Mouse (Mus musculus) kidney, adult 8-10 months (tissue): Measurements from ENCODE around the gene Notch2.
A peak's percentile ranks its signal among the peaks of the same experiment; 100 is the strongest.
"Not testable (repeated sequence)": the region's sequence is repeated elsewhere in the genome, so short reads cannot be mapped to it uniquely, and the experiment has no call there.

Experiments
- DNase-seq, 2 experiments: peaks; one replicate each; pipeline ENCODE4 v3.0.0; 2022

Notch2 gene

DNA sequence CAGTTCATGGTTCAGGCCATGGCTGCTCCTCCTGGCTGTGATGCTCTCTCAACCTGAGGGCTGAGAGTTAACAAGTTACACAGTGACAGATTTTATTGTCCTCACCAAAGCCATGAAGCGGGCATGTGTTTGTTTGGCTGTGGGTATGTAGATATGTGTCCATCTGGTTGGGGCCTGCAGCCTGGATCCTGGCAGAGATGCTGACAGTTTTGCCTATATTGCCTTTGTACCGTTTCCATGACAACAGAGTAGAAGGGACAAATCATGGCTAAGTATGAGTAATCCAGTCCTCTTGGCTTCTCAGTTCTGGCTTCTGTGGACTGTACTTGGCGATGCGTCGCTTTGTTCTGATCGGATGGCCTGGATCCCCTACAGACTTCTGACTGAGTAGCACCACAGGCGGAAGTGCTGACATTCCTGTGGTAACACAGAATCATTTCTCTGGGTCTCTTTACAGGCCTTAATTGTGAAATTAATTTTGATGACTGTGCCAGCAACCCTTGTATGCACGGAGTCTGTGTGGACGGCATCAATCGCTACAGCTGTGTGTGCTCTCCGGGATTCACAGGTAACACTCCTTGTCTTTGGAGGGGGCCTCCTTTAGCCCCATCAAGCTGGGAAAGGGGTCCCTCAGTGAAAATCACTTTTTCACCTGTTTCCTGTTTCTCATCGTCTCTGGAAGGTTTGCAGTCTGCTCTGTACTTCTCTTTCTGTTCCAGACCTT, 93.4 kb downstream of the Notch2 start:
- DNase-seq = peak in 1 of 2 experiments; percentile 39

- DNase-seq = no peak
Measured at GRCm38 (mm10) chr3:98108416-98108815, 95.1 kb downstream of the Notch2 start.

DNA sequence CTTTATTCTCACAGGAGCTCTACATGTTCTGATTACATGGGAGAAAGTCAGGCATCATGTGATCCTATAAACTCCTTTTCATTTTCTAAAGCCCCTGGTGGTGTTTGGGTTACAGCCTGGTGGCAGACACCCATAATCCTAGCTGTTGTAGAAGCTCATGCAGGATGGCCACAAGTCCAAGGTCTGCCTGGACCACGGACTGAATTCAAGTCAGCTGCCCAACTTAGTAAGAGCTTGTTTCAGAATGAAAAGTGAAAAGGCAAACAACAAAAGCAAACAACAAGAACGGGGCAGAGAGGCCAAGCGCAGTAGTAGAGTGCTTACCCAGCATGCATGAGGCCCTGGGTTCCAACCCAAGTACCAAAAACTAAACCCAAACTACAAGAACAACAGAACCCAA, 95.5 kb downstream of the Notch2 start:
- peak in 1 of 2 experiments; percentile 38 for DNase-seq

- peak; percentile 62 to 67 for DNase-seq
Measured at GRCm38 (mm10) chr3:98110610-98111009, 97.3 kb downstream of the Notch2 start.

- DNase-seq = no peak
Measured at GRCm38 (mm10) chr3:98118252-98118651, 104.9 kb downstream of the Notch2 start.

DNA sequence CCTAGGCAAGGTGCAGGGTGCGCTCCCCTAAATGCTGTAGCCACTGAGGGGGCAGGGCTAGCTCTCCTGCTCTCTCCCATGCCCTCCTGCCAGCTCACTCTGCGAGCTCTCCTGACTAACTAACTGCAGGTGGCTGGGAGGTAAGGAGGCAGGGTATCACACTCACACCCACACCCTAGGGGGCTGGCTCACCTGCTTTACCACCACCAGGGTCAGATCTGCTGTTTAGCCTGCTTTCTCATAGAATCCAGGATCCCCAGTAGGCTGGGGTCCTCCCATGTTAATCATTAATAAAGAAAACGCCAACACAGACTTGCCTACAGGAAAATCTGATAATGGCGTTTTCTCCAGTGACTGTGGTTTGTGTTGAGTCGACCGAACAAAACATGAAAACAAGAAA, 106.0 kb downstream of the Notch2 start:
- no peak for DNase-seq

DNA sequence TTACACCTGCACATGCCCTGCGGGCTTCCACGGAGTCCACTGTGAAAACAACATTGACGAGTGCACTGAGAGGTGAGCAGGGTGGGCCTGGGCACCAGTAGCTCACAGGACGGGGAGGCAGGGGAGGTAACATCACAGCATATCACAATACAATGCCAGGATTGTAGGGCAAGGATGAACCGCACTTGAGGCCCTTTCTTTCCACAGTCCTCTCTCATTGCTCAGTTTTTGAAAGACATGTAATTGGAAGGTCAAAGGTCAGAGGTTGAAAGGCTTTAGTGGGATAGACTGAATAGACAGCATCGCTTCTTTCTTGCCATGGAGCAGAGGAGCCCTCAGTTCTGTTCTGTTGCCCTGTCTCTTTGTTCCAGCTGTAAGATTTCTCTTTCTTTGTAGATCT, 107.6 kb downstream of the Notch2 start:
- DNase-seq = no peak

- DNase-seq = no peak
Measured at GRCm38 (mm10) chr3:98127775-98128174, 114.4 kb downstream of the Notch2 start.

GRCm38 (mm10) chr3:98128716-98129115, 115.4 kb downstream of the Notch2 start:
- no peak for DNase-seq

DNA sequence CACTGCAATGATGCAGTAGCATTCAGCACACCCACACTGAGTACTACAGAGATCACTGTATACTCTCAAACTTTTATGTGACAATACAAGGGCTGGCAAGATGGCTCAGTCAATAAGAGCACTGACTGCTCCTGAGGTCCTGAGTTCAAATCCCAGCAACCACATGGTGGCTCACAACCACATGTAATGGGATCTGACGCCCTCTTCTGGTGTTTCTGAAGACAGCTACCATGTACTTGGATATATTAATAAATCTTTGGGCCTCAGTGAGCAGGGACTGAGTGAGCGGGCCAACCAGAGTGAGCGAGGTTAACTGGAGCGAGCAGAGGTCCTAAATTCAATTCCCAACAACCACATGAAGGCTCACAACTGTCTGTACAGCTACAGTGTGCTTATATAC, 118.8 kb downstream of the Notch2 start:
- DNase-seq = not testable (repeated sequence)

DNA sequence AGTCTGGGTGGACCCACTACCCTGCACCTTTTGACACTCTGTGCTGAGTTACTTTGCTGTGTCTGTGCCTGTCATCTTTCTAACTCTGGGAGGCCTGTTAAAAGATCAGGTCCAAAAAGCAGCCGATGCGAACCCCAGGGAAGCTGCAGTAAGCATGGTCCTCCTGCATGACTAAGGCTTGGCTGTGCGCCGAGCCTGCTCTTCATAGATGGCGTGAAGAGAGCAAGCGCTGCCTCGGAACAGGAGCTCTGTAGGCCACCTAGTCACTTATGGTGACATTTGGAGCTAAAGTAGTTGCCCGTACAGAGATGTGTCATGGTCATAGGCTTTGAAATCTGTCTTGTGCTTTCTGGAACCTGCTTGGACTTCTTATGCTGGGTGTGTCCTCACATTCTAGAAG, 119.3 kb downstream of the Notch2 start:
- DNase-seq = no peak

GRCm38 (mm10) chr3:98141456-98141855, 128.1 kb downstream of the Notch2 start:
- DNase-seq = no peak

DNA sequence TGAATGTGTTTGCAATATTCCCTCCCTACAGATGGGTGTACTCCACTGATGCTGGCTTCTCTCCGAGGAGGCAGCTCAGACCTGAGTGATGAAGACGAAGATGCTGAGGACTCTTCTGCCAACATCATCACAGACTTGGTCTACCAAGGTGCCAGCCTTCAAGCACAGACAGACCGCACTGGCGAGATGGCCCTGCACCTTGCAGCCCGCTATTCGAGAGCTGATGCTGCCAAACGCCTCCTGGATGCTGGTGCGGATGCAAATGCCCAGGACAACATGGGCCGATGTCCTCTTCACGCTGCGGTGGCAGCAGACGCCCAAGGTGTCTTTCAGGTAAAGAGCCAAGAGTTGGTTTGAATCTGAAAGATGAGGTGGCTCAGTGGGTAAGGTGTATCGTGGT, 129.5 kb downstream of the Notch2 start:
- DNase-seq = no peak

DNA sequence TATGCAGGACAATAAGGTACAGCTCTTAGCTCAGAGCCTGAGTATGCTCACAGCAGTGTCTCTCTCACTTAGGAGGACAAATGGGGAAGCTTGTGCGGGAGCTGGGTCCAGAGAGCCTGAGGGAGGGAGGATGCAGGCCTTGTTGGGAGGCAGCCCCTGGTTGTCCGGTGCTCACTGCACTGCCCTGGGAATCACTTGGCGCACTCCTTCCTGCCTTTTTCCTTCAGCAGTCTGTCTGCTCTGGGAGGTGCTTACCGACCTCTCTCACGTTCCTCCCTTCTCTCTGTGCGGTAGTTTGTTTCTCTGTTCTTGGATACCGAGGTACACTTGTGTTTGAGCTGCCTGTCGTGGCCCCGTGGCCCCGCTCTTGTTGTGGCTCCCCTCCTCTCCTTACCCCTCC, 131.9 kb downstream of the Notch2 start:
- DNase-seq = no peak

- DNase-seq = no peak
Measured at GRCm38 (mm10) chr3:98146471-98147410, 133.4 kb downstream of the Notch2 start.

DNA sequence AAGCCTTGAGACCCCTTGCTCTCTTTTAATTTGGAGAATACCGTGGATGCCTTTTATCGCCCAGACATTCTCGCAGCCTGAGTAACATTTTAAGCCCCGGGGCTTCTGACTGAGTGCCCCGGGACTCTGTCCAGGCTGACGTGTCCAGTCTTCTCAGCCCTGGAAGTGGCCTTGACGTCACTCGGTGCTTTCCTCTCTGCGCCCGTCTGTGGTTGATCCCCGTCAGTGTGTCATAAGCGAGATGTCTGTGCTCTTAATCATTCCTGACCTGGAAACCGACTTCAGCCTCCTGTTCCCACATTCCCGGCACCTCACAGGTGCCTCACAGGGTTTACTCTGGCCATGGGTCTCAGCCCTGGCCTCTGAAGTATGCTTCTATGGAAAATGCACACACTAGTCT, 134.4 kb downstream of the Notch2 start:
- DNase-seq = no peak

DNA sequence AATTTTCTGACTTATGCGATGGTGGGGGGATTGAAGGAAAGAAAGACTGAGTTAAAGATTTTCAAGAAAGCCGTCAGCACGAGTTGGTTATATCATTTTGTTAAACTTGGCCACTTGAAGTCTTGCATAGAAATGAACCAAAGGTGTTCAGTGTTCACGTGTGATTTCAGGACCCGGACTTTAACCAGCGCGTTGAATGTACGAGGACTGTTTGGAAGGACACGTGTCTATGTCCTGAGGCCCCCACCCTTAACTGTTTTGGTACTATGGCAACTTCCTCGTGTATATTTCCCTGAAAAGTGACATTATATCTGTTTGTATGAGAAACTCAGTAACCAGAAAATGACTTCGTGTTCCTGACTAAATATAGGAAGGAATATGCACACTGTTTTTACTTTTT, 136.6 kb downstream of the Notch2 start:
- no peak for DNase-seq

DNA sequence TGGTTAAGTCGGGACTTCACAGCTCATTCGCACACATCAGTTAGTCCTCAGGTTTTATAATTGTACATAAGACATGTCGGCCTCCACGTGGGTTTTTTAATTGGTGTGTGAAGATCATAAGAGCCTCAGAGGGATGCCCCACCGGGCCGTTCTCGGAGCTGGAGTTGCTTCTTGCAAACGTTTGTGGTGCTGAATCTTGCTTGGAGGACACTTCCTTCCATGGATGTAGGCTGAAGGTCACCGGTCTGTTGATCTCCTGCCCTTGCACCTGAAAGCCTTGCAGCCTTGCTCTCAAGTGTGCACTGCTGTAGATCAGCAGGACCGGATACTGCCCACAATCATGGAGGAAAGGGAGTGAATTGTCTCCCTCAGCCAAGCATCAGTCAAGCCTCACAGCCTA, 137.7 kb downstream of the Notch2 start:
- no peak for DNase-seq

GRCm38 (mm10) chr3:98153460-98153859, 140.1 kb downstream of the Notch2 start:
- no peak for DNase-seq

- no peak for DNase-seq
Measured at GRCm38 (mm10) chr3:98156158-98156557, 142.8 kb downstream of the Notch2 start.

DNA sequence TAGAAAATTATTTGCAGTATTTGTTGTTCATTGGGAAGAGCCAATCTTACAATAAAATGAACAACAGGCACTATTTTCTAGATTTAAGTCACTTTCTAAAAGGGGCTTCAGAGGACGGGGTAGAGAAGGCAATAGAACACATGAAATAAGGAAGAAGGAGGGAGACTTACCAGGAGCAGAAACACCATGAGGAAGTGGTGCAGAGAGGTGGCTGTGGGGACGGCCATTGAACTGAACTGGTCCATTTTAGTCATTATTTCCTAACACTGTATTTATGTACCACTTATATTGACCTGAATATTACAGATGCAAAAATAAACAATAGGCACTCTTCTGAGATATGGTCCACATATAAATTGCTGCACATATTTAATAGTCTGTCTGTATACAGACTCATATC, 143.7 kb downstream of the Notch2 start:
- DNase-seq = no peak

DNA sequence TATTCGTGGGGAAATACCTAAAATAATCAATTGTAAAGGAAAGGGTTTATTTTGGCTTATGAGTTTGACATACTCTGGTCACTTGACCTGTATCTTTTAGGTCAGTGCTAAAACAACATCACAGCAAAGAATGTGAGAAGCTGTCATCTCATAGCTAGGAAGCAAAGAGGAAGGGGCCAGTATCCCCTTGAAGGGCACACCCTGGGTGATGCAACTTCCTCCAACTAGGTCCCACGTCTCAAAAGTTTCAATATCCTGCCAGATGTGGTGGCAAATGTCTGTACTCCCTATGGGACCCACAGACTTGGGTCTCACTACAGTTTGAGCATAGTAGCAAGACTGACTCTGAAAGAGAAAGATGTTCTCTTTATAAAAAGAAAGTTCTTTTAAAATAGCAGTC, 144.3 kb downstream of the Notch2 start:
- no peak for DNase-seq

DNA sequence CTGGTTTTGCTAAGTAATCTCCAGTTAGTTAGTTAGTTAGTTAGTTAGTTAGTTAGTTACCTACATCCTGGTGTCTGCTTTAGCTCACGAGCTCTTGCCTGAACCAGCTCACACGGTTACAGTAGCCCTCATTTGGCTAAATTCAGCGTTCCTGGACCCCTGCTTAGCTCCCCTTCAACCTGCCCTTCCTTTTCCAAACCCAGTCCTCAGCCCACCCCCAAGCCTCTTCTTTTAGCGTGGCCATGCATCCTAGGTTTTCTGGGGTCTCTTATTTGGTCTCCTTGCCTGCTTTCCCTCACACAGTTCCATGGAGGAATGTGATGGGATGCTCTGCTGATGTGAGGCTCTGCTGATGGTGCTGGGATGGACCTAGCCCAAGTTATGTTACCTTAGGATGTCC, 145.3 kb downstream of the Notch2 start:
- no peak for DNase-seq

DNA sequence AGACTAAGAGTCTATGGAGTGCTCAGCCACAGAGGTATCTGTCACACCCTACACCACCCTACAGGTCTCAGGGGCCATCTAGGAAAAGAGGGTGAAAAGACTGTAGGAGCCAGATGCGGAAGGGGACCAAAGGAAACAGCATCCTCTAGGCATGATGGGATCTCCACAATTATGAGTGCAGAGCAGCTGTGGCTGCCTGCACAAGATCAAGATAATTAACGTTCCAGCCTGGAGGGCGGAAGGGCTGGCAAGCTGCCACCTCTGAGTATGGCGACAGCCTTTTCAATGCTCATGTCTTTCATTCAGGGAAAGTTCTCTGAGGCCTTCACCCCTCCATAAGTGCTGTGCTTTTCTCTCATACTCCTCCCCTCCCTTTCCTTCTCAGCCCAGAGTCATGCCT, 146.0 kb downstream of the Notch2 start:
- no peak for DNase-seq
